Mouse (Mus musculus) left cerebral cortex, adult 11 months (tissue): ENCODE measurements around the gene Homez.
A peak's percentile ranks its signal among the peaks of the same experiment; 100 is the strongest.

ENCODE experiments used
- DNase-seq: peaks from one replicate; pipeline ENCODE4 v3.0.0; 2022; ENCODE audit warnings: low spot score

The Homez gene

DNA sequence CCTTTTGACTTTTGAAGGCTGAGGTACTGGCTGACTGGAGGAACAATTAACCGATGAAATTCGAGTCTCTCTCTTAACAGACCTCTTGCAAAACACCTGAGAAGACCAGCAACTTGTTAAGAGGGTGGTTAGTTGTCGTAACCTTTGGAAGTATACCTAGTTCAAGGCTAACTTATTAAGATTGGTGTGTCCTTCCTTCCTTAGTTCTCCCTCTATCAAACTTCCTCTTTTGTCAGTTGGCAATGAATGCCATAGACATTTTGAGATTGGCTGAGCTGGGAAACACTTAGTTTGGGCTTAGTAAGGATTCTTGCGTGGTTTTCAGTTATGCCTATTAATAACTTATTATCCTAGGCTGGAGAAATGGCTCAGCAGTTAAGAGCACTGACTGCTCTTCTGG, 2.7 kb downstream of the Homez start:
- DNase-seq, result no peak

DNA sequence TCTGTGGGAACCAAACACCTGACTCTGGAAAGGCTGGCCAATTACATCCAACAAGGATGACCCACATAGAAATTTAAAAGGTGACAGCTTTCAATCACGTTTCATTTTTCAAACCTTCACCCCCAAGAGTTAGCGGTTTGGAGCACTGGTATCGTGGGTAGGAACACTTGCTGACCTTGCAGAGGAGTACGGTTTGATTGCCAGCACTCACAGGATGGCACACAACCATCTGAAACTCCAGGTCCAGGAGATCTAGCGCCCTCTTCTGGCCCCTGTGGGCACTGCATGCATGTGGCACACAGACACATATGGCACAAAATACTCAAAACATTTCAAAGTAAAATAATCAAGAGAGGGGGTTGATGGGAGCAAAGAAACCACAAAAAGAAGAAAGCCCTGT, 3.8 kb downstream of the Homez start:
- DNase-seq, result no peak

DNA sequence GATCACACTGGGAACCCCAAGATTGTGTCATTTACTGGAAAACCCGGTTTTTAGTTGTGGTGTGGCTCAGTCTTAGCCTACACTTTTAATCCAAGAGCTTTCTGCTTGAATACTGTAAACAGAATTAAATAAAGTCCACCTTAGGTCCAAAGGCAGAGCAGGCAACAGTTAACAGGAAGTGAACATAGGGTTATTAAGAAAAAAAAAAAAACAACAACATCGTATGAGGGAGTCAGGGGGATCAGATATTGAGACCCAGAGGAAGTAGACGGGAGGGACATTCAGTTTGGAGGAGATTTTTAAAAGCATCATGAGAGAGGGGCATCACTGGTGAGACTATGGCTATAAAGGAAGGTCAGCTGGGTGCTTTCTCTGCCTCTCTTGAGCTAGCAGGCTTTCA, 4.5 kb downstream of the Homez start:
- no peak for DNase-seq

DNA sequence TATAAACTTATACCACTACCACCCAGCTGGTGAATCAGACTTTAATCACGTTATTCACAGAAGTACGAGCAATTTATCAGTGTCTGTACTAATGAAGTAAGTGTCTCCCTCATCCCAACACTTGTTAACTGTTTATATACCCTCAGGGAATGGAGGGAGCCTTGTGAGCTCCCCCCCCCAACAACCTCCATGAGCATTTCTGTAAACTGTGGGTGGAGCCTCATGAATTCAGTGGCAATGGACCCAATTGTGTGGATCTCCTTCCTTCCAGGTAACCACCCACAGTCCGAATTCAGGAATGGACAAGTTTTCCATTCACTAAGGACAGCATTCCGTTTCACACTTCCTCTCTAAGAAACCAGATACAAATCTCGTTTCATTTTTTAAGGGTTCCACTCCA, 5.1 kb downstream of the Homez start:
- no peak for DNase-seq

DNA sequence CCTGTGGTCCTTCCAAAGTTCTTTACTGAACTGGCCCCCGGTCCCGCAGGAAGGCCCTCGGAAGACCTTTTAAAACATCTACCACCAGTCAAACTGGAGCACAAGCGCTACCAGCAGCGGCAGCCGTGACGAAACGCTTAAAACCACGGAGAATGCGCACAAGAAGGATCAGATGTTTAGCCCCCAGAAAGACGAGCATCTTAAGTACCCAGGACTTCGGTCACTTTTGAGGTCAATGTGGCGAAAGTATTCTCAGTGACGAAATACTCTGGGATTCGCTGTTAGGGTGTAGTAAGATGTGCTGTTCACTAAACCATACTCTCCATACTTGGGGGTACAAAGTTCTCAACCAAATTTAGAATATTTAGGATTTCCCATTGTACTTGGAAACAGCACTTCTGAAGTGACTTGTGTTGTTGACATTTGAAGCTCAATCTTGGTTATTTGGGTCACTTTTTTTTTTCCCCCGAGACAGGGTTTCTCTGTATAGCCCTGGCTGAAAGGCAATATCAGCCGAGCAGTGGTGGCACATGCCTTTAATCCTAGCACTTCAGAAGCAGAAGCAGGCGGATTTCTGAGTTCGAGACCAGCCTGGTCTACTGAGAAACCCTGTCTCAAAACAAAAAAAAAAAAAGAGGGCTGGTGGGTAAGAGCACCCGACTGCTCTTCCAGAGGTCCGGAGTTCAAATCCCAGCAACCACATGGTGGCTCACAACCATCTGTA, 6.3 kb downstream of the Homez start:
- no peak for DNase-seq

DNA sequence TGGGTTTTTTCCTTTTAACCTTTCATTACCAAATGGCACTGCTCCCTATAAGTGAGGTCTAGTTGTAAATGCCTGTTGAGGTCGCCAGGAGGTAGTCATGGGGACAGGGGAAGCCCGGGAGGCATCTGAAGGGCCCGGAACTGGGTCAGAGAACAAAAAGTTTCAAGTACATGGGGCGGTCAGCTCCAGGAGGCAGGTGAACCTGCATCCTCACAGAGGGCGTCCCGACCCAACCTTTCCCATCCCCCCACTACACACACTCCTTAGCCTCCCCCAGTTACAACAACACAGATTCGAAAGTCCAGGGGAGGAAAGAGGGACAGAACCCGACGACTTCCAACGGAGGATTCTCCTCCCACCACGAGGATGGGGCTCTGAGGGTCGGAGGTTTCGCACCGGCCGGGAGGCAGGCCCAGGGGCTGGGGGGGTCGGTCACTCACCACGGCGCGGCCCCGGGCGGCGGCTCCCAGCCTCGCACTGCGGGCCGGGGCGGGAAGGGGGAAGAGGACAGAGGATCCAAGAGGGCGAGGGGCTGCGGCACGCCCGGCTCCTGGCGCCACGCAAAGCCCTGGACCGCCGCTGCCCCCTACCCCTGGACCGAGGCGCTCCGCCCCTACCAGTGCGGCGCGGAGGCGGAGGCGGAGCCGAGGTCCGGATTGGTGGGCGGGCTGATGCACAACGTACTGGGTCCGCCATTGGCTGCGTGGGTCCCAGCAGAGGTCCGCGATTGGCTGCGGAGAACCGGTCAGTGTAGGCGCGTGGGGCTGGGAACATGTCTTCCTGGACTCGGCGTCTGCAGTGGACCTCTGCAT, 7.1 kb downstream of the Homez start:
- DNase-seq, result peak; percentile 88

DNA sequence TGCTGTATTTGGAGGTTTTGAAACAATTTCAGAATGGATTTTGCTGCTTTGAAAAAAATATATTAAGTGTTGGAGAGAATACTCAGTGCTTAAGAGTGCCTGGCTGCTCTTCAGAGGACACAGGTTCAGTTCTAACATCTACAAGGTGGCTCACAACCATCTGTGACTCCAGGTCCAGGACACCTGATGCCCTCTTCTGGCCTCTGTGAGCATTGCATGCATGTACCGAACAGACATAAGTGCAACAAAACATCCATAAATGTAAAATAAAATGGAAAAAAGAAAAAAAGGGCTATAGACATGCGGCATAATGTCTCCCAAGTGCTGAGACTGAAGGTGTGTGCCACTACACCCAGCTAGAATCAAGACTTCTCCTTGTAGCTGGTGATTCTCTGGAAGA, 10.2 kb downstream of the Homez start:
- no peak for DNase-seq

DNA sequence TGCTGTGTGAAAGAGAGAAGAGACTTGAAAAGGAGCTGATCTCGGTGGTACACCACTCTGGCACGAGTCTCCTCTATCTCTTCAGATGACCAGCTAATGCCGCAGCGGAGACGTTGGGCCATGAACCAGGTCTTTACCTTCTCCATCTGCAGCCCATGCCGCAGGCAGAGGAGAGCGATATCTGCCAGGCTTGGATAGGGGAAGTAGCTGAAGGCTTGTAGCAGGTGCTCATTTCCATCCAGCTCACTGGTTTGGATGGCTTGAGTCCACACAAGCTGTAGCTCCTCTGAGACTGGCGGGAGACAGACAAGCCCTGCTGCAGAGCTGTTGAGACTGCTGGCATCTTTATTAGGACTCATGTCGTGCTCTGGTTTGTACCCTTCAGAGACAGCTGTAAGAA, 12.9 kb downstream of the Homez start:
- no peak for DNase-seq

DNA sequence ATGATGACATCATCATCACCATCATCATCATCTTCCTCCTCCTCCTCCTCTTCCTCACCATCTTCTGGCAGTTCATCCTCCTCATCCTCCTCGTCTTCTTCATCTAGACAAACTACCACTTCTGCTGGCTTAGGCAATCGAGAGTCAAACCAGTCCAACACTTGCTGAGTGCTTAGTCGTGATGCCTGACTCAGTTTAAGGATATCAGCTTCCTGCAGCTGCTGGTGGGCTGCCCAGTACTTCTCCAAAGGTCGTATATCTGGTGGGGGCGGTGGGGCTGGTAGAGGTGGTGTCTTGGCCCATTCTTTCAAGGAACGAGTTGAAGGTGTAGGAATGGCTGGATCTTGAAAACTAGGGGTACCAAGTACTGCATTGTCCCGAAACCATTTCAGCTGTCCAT, 14.1 kb downstream of the Homez start:
- DNase-seq, result no peak

DNA sequence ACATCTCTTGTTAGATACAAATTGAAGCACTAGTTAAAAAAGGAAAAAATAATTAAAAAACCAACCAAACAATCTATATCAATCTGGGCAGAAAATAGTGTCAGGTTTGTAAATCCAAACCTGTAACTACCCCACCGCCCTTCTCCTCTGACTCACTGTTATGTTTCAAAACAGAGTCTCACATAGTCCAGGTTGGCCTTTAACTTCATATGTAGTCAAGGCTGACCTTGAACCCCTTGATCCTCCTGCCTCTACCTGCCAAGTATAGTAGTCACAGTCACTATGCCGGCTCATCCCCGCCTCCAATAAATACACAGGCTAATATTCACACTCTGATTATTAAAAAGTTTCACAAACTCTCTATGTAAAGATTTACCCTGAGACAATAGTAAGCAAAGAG, 15.0 kb downstream of the Homez start:
- no peak for DNase-seq

DNA sequence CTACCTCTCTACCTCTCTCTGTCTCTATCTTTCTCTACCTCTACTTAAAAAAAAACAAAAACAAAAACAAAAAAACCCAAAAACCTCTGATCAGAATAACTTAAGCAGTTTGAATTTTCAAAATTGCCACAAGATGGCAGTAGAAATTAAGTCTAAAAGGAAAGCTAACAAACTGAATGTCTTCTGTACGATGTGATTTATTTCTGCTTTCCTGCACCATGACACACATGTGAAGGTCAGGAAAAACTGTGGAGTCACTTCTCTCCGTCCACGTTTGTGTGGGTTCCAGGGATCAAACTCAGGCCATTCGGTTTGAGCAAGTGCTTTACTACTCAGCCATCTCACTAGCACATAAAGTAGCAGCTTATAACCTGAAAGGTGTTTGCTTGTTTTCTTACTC, 27.3 kb downstream of the Homez start:
- DNase-seq, result no peak

DNA sequence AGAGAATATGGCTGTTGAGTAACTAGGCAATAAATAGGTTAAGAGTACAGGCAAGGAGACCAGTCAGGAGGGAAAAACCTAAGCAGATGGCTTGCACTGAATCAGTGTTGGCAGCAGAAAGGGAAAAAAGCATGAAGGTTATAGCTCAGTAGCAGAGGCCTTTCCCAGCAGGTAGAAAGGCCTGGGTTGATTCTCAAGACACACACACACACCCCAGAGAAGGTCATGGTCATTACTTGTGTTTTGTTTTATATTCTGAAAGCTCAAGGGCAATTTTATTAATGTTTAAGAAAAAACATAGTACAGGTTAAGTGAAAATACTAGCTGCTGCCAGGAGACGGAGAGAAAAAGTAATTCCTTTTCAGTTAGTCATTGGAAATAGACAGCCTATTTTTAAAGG, 47.0 kb downstream of the Homez start:
- DNase-seq, result no peak

DNA sequence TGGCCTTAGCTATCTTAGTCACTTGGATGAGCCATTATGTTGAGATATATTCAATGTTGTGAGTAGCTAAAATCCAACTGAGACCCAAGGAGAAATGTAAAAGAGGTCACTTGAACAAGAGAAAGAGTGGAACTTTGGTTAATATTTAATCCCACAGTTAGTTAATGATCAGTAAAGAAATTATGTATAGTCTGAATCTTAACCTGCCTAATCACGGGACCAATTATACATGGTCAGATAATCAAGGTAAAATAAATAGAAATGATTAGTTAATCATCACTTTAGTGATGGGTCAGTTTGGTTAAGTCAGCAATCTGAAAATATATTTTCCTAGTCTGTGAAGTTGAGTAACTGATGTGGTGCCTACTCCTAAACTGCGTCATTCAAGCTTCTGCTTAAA, 48.5 kb downstream of the Homez start:
- no peak for DNase-seq

DNA sequence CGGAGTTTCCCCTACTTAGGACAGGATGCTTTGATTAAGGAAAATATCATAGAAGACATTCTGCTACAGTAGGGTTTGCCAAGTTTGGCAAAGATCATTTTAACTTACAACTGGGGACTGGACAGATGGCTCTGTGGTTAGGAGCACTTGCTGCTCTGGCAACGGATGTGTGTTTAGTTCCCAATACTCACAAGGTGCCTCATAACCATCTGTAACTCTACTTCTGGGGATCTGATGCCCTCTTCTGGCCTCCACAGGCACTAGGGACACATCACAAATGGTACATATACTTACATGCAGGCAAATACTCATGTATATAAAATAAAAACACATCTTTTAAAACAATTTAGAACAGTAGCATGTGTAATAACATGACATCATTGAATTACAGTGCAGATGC, 53.0 kb downstream of the Homez start:
- DNase-seq, result no peak

DNA sequence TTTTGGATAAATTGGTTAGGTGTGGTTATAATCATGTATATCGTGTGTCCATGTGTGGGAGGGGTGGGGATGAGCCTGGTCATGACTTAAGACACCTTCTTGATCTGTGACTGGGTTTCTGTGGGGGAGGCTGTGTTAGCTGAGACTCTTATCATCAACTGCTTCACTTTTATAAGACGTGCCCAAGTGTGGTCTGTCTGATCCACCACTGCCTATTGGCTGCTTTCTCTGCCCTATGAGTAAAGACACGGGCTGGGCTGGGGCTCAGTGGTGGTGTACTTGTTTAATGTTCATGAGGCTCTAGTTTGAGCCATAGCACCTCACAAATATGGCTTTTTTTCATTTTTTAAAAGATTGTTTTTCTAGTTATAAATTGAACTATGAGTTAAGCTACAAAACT, 55.0 kb downstream of the Homez start:
- DNase-seq, result no peak

DNA sequence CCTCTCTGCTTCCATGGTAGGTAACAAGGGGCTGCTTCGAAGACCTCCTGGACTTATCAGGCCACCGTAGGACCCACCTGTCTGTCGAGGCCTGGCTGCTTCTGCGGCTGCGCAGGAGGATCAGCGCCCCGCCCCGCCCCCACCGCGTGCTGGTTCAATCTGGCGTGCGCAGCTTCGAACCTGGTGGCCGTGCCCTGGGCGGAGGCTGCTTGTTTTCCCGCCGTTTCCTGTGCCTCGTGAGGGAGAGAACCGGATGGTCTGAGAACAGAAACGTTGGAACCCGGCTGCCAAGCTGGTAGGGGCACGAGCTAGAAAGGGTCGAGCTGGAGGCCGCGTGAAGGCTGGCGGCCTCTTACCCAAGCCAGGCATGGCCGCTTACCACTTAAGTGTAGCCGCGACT, 56.8 kb downstream of the Homez start, which contains the start of gene Rnf212b:
Gene Rnf212b, plus strand, starts transcription at position 151 of the 400 bp plus-strand sequence.
- no peak for DNase-seq

DNA sequence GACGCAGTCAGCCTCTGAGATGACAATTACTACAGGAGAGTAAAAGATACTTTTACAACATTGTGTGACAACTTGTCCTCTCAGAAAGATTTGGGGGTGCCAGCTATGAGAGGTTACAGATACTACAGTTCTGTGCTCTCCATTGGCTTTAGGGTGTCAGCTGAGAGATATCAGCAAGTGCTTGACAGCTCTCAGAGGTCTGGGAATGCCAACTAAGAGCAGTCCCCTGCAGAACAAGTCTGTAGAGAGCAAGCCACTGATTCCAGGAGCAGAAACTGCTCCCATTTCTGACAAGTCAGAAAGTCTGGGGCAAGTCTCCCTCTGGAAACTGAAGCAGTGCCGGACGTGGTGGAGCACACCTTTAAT, 61.1 kb downstream of the Homez start:
- DNase-seq, result no peak

DNA sequence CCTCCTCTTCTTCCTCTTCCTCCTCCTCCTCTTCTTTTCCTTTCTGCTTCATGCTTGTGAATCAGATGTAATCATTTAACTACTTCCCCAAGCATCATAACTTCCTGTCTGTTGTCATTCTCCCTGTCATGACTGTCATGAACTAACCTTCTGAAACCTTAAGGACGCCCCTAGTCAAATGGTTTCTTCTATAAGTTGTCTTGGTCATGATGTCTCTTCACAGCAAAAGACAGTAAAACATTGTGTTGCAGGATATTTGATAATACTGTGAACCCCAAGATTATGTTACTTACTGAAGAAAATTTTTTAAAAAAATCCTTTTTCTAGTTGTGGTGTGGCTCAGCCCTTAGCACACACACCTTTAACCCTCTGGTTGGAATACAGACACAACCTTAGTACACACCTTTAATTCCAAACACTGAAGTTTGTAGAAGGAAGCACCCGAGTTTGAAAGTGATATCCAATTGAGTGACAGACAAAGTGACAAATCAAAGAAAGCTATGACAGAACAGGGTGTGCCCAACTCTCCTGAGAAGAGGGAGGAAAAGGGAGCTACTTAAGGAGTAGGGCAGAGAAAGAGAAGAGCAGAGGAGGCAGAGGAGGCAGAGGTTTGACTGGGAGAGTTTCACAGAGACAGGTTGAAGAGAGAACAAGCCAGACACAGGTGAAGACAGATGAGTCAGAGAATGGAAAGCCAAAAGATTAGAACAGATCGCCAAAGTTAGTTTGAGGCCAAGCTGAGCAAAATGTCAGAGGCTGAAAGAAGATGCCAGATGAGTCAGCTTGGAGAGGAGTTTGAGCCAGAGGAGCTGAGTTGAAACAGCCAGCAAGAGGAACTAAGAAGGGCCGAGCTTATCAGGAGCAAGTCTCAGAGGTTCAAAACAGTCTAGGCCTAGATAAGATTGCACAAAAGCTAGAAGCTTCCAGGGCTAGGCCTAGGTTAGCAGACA, 61.8 kb downstream of the Homez start:
- DNase-seq, result no peak

DNA sequence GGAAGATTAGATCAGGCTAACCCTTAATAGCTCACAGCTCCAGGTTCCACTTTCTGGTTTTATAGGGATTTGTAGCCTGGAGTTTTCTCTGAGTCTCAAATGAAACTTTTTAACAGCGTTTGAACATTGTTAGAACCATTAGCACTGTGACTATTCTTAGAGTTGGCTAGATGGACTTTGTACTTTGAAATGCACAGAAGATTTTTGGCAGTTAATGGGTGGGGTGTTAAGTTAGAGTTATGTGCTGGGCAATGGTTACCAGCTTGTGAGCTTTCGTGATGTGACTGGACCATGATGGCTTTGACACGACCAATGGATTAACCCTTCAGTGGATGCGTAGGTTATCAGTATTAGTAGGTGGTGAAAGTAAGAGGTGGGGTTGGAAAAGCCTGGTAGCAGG, 64.6 kb downstream of the Homez start:
- no peak for DNase-seq
